Mouse (Mus musculus) MEL (cell line): ENCODE results near the gene Gm20489. TPM values are rescaled to one million over a fixed set of nuclear protein-coding genes. Genes with fewer than 3 reads are reported as not detected.
A peak's percentile ranks its signal among the peaks of the same experiment; 100 is the strongest.

Source experiments
- EP300 ChIP-seq, 2 experiments: IDR thresholded peaks; 2 replicates each; pipeline ENCODE4 v1.6.1; 2011; ENCODE audit warnings: improper control_type of control experiment in 2 of 2, low read length in 2 of 2, low read depth in 1 of 2, mild to moderate bottlenecking in 1 of 2
- ETS1 ChIP-seq: IDR thresholded peaks from 2 replicates; pipeline ENCODE4 v1.6.1; 2012; ENCODE audit warnings: low read depth, mild to moderate bottlenecking, inconsistent platforms, low read length, improper control_type of control experiment, moderate library complexity
- GABPA ChIP-seq: IDR thresholded peaks from 2 replicates; pipeline ENCODE4 v1.6.1; 2012; ENCODE audit warnings: low read depth, mild to moderate bottlenecking, inconsistent platforms, low read length, improper control_type of control experiment, moderate library complexity
- GATA1 ChIP-seq: IDR thresholded peaks from 2 replicates; pipeline ENCODE4 v1.6.1; 2011; ENCODE audit warnings: low read depth, low read length, improper control_type of control experiment
- JUND ChIP-seq: IDR thresholded peaks from 2 replicates; pipeline ENCODE4 v1.6.1; 2011; ENCODE audit warnings: low read depth, mild to moderate bottlenecking, improper control_type of control experiment, low read length
- KAT2A ChIP-seq: conservative IDR thresholded peaks from 2 replicates; pipeline ENCODE4 v1.6.1; 2012; ENCODE audit warnings: low read depth, low read length, improper control_type of control experiment, inconsistent platforms
- MAFK ChIP-seq: IDR thresholded peaks from 2 replicates; pipeline ENCODE4 v1.6.1; 2011; ENCODE audit warnings: low read depth, mild to moderate bottlenecking, low read length, improper control_type of control experiment, borderline replicate concordance
- MAX ChIP-seq: IDR thresholded peaks from 2 replicates; pipeline ENCODE4 v1.6.1; 2011; ENCODE audit warnings: low read length, improper control_type of control experiment
- MXI1 ChIP-seq: IDR thresholded peaks from 2 replicates; pipeline ENCODE4 v1.6.1; 2011; ENCODE audit warnings: mild to moderate bottlenecking, low read depth, low read length, improper control_type of control experiment
- MYB ChIP-seq: IDR thresholded peaks from 2 replicates; pipeline ENCODE4 v1.6.1; 2011; ENCODE audit warnings: mild to moderate bottlenecking, low read depth, low read length, improper control_type of control experiment
- MYC ChIP-seq: IDR thresholded peaks from 2 replicates; pipeline ENCODE4 v1.6.1; 2011; ENCODE audit warnings: low read depth, mild to moderate bottlenecking, low read length, improper control_type of control experiment, moderate library complexity
- POLR2AphosphoS2 ChIP-seq: IDR thresholded peaks from 2 replicates; pipeline ENCODE4 v1.6.1; 2011; ENCODE audit warnings: low read length, improper control_type of control experiment
- POLR2AphosphoS5 ChIP-seq: IDR thresholded peaks from 2 replicates; pipeline ENCODE4 v1.6.1; 2012; ENCODE audit warnings: low read depth, borderline replicate concordance, mild to moderate bottlenecking, inconsistent platforms, low read length, moderate library complexity, mixed read lengths
- SIN3A ChIP-seq: IDR thresholded peaks from 2 replicates; pipeline ENCODE4 v1.6.1; 2012; ENCODE audit warnings: low read length, improper control_type of control experiment, inconsistent platforms
- SMC3 ChIP-seq: IDR thresholded peaks from 2 replicates; pipeline ENCODE4 v1.6.1; 2011; ENCODE audit warnings: low read depth, low read length, improper control_type of control experiment
- TBP ChIP-seq: IDR thresholded peaks from 2 replicates; pipeline ENCODE4 v1.8.0; 2011; ENCODE audit warnings: low read depth, low read length, improper control_type of control experiment
- USF1 ChIP-seq: IDR thresholded peaks from 2 replicates; pipeline ENCODE4 v1.6.1; 2014; ENCODE audit warnings: low read depth, mild to moderate bottlenecking, inconsistent platforms, low read length, improper control_type of control experiment, moderate library complexity
- ZKSCAN1 ChIP-seq: IDR thresholded peaks from 2 replicates; pipeline ENCODE4 v1.6.1; 2012; ENCODE audit warnings: low read depth, mild to moderate bottlenecking, inconsistent platforms, low read length, improper control_type of control experiment, moderate library complexity
- ZNF384 ChIP-seq: IDR thresholded peaks from 2 replicates; pipeline ENCODE4 v1.6.1; 2012; ENCODE audit warnings: low read depth, mild to moderate bottlenecking, inconsistent platforms, low read length, improper control_type of control experiment
- polyA plus RNA-seq, 2 experiments: library from polyadenylated mRNA; stranded (reverse) in 1 of 2; unstranded in 1 of 2; fragments of >175 nt in 1 of 2; fragments of >200 nt in 1 of 2; gene quantifications; 2 replicates each; pipeline versions ENCODE4 v1.2.1 to v1.2.4; 2012; ENCODE audit warnings: low replicate concordance in 2 of 2, low read depth in 1 of 2; ENCODE audit not compliant: insufficient read length in 2 of 2, insufficient read depth in 1 of 2, missing spikeins in 1 of 2
- total RNA-seq: library from RNA; depleted of rRNA; stranded (reverse); fragments of 300-350 nt; gene quantifications from 2 replicates; pipeline ENCODE4 v1.2.3, GENCODE M21; 2012; rRNA removed

The Gm20489 gene
- total and polyA plus RNA-seq, 3 experiments, result not detected

- TF ChIP-seq GABPA (no peak), MYB (no peak), ZKSCAN1 (no peak), SMC3 (no peak), TBP (peak; percentile 66; the same call in 1 of the 2 replicates), JUND (peak; percentile 86), MYC (peak; percentile 55; the same call in 1 of the 2 replicates), KAT2A (peak; percentile 79), MAFK (no peak), ETS1 (peak; percentile 39; the same call in 1 of the 2 replicates), SIN3A (peak; percentile 88), GATA1 (no peak), POLR2AphosphoS5 (no peak), MAX (peak; percentile 64), ZNF384 (no peak), EP300 (IDR thresholded peaks at IDR 0.05; ENCODE audit: low read depth in 1 of 2, low read length in 2 of 2) (peak in 1 of 2 experiments; percentile 34; a peak in 1 of 4 replicates), MXI1 (peak; percentile 68), USF1 (peak; percentile 75), POLR2AphosphoS2 (no peak)
- TF ChIP-seq, all 39 proteins: peak for 19
Observed at GRCm38 (mm10) chrX:101221834-101222795, 46.7 kb downstream of the Gm20489 start, which contains the start of gene Snx12 (continued).

Other genes with a start within 250 kb of the Gm20489 start
- not detected in 2 replicates for gene Tex11, start 209.4 kb downstream of the Gm20489 start, total RNA-seq
- not detected for gene Tex11, start 209.4 kb downstream of the Gm20489 start, polyA plus RNA-seq
- 3.0 and 9.0 TPM in 2 replicates for gene Slc7a3, start 183.0 kb downstream of the Gm20489 start, total RNA-seq
- gene Slc7a3, start 183.0 kb downstream of the Gm20489 start, polyA plus RNA-seq, result 10 to 100 TPM in 1 of 2 experiments, not detected in 1; 12.8 TPM
- 22.7 and 24.2 TPM in 2 replicates for gene Snx12, start 46.5 kb downstream of the Gm20489 start, total RNA-seq
- gene Snx12, start 46.5 kb downstream of the Gm20489 start, polyA plus RNA-seq, result 10 to 100 TPM in 1 of 2 experiments, not detected in 1; 32.5 TPM
- gene Foxo4, start 14.5 kb downstream of the Gm20489 start, total RNA-seq, result 12.3 and 13.8 TPM in 2 replicates
- 10 to 100 TPM in 1 of 2 experiments, not detected in 1; 18.5 TPM for gene Foxo4, start 14.5 kb downstream of the Gm20489 start, polyA plus RNA-seq
- gene Gm614, start 5.0 kb downstream of the Gm20489 start, total RNA-seq, result not detected in 2 replicates
- not detected for gene Gm614, start 5.0 kb downstream of the Gm20489 start, polyA plus RNA-seq
- gene Il2rg, start 768 bp downstream of the Gm20489 start, total RNA-seq, result 1.6 and 1.9 TPM in 2 replicates
- 1 to 10 TPM in 1 of 2 experiments, not detected in 1; 3.5 TPM for gene Il2rg, start 768 bp downstream of the Gm20489 start, polyA plus RNA-seq
- gene Med12, start 5.0 kb upstream of the Gm20489 start, total RNA-seq, result 20.9 and 23.1 TPM in 2 replicates
- 10 to 100 TPM in 1 of 2 experiments, not detected in 1; 68.0 TPM for gene Med12, start 5.0 kb upstream of the Gm20489 start, polyA plus RNA-seq
- 0.03 and 0.04 TPM in 2 replicates for gene Nlgn3, start 30.1 kb upstream of the Gm20489 start, total RNA-seq
- under 1 TPM in 1 of 2 experiments, not detected in 1; 0.15 TPM for gene Nlgn3, start 30.1 kb upstream of the Gm20489 start, polyA plus RNA-seq
- not detected in 2 replicates for gene Gjb1, start 107.4 kb upstream of the Gm20489 start, total RNA-seq
- gene Gjb1, start 107.4 kb upstream of the Gm20489 start, polyA plus RNA-seq, result not detected
- gene Zmym3, start 151.8 kb upstream of the Gm20489 start, total RNA-seq, result 20.7 and 26.7 TPM in 2 replicates
- gene Zmym3, start 151.8 kb upstream of the Gm20489 start, polyA plus RNA-seq, result 10 to 100 TPM in 1 of 2 experiments, not detected in 1; 42.9 TPM
- gene Nono, start 160.3 kb upstream of the Gm20489 start, total RNA-seq, result 287 and 304 TPM in 2 replicates
- gene Nono, start 160.3 kb upstream of the Gm20489 start, polyA plus RNA-seq, result 100 to 1,000 TPM in 1 of 2 experiments, not detected in 1; 442 TPM
- 0.49 and 0.62 TPM in 2 replicates for gene Itgb1bp2, start 180.1 kb upstream of the Gm20489 start, total RNA-seq
- gene Itgb1bp2, start 180.1 kb upstream of the Gm20489 start, polyA plus RNA-seq, result under 1 TPM in 1 of 2 experiments, not detected in 1; 0.77 TPM